Mouse (Mus musculus) brain, adult 2 months (tissue): ENCODE measurements around the gene Mbnl1.

Source experiments
- DNase-seq: peaks from one replicate; pipeline ENCODE4 v3.0.0; 2011; ENCODE audit warnings: low read depth, low spot score

The Mbnl1 gene

GRCm38 (mm10) chr3:60568801-60569568 is 96.4 kb downstream of the Mbnl1 start:
- DNase-seq = no peak

GRCm38 (mm10) chr3:60569781-60570180 is 97.2 kb downstream of the Mbnl1 start:
- no peak for DNase-seq

- DNase-seq = peak; percentile 92
These were observed 97.9 kb downstream of the Mbnl1 start for GRCm38 (mm10) chr3:60570491-60571022.

- DNase-seq = no peak
These were observed 98.9 kb downstream of the Mbnl1 start for GRCm38 (mm10) chr3:60571493-60571892.

- DNase-seq = no peak
These were observed 101.6 kb downstream of the Mbnl1 start for GRCm38 (mm10) chr3:60574199-60574598.

- DNase-seq = peak; percentile 71
These were observed 102.4 kb downstream of the Mbnl1 start for GRCm38 (mm10) chr3:60574849-60575524.

- no peak for DNase-seq
These were observed 103.3 kb downstream of the Mbnl1 start for GRCm38 (mm10) chr3:60575945-60576344.

GRCm38 (mm10) chr3:60576366-60577046 is 103.9 kb downstream of the Mbnl1 start:
- DNase-seq = peak; percentile 87

- no peak for DNase-seq
These were observed 107.2 kb downstream of the Mbnl1 start for GRCm38 (mm10) chr3:60579880-60580279.

- DNase-seq = no peak
These were observed 108.1 kb downstream of the Mbnl1 start for GRCm38 (mm10) chr3:60580699-60581098.

GRCm38 (mm10) chr3:60582154-60582553 is 109.5 kb downstream of the Mbnl1 start:
- no peak for DNase-seq

GRCm38 (mm10) chr3:60582620-60583019 is 110.0 kb downstream of the Mbnl1 start:
- no peak for DNase-seq

- no peak for DNase-seq
These were observed 112.1 kb downstream of the Mbnl1 start for GRCm38 (mm10) chr3:60584704-60585103.

GRCm38 (mm10) chr3:60586046-60586445 is 113.4 kb downstream of the Mbnl1 start:
- DNase-seq = no peak

- no peak for DNase-seq
These were observed 114.5 kb downstream of the Mbnl1 start for GRCm38 (mm10) chr3:60587149-60587548.

- DNase-seq = no peak
These were observed 116.7 kb downstream of the Mbnl1 start for GRCm38 (mm10) chr3:60589361-60589760.

- no peak for DNase-seq
These were observed 123.0 kb downstream of the Mbnl1 start for GRCm38 (mm10) chr3:60595606-60596005.

GRCm38 (mm10) chr3:60596985-60597384 is 124.4 kb downstream of the Mbnl1 start:
- DNase-seq = peak; percentile 42

GRCm38 (mm10) chr3:60601686-60602085 is 129.1 kb downstream of the Mbnl1 start:
- DNase-seq = peak; percentile 87

- no peak for DNase-seq
These were observed 130.4 kb downstream of the Mbnl1 start for GRCm38 (mm10) chr3:60602923-60603549.

GRCm38 (mm10) chr3:60603637-60604036 is 131.0 kb downstream of the Mbnl1 start:
- no peak for DNase-seq

- DNase-seq = no peak
These were observed 131.6 kb downstream of the Mbnl1 start for GRCm38 (mm10) chr3:60604205-60604604.
